Mouse (Mus musculus) spleen, postnatal 4 days (tissue): Measurements from ENCODE around the gene Pde4d.

Source experiments
- DNase-seq, 2 experiments: peaks; one replicate each; pipeline ENCODE4 v3.0.0; 2022; ENCODE audit warnings: low spot score in 2 of 2

Gene Pde4d

DNA sequence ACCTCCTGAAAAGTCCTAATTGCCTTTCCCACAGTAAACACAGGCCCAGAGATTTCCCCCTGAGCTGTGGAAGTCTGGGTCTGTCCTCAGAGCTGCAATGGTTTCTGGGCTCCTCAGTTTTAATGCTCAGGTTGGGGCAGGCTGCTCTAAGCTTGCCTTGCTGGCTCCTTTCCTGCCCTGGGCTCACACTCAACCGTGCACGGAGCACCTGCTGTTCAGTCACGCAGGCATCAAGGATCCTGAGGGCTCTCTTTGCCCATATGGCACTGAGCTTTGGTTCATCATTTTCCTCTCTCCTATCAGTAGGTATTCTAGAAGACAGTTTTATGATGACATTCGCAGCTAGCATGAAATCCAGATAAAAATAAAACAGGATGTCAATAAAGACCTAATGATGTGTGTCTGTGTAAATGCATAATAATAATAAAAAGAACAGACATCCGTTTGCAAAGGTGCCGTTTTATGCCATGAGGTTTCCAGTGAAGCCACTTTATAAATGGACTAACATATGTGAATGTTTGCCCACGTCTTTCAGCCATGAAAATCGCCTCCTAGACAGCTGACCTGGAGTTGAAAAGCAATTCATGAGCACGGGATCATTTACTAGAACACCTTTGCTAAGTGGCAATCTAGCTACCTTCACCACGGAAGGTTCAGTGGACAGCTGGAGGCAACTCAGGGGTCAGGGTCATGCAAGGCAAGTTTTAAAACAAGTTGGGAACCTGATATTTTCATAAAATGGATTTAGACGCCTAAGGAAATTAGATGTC, 726.3 kb downstream of the Pde4d start:
- peak in 1 of 2 experiments; percentile 30 for DNase-seq

DNA sequence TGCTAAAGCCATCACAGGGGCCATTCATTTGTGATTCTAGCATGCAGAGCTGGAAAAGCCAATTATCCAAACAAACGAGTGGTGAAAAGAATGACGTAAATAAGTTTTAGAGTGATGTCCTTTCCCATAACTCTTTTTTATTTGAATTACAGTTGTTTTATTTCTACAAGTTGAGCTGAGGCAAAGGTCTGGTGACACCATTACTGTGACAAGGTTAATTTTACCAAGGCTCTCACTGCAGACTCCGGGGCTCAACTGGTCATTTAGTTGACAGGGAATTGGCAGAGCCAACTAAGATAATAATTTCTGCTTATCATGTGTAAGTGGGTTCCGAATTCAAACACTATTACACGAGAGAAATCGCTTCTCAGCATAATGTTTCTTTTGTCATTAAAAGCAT, 731.6 kb downstream of the Pde4d start:
- no peak for DNase-seq

DNA sequence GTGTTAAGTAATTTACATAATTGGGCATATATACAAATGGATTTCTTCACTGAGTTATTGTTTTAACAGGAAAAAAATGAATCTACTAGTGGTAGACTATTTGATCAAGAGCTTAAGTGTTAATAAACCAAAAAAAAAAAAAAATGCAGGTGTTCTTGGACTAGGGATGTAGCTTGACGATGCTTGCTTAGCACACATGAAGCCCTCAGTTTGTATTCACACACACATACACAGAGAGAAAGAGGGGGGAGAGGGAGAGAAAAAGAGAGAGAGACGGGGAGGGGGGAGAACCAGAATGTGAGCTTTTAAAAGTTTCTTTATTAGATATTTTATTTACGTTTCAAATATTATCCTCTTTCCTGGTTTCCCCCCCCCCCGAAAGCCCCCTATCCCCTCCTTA, 740.9 kb downstream of the Pde4d start:
- no peak for DNase-seq

DNA sequence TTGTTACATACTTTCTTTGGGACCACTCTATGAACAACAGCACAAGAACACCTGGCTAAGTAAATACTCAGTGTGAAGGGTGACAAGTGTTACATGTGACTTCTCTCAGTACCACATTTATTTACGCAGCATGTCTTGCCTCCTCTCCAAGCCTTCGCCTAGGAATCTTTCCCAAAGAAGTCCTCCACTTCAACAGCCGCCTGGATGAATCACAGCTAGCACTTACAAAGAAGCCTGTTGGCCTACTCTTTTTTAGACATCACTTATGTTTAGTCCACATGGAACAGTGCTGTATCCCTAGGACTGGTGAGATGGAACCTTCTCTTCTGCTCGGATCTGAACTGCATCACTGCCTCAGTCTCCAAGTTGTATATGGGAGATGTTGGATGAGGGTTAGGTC, 741.4 kb downstream of the Pde4d start:
- DNase-seq, result no peak

DNA sequence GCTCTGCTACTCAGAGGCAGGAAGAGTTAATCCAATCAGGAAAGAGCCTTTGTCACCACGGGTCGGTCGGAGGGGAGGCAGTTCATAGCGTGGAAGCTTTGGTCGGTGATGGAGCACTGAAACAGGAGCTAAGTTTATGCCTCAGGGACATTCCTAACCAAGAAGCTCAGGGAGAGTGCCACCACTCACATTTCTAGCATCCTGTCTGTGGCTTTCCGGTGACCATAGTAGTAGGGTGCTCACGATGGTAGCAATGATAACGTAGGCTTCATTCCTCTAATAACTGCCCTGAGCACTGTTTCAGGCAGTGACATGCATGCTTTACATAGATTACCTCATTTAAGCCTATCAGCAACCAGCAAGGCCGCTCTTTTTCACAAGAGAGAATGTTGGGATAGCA, 755.8 kb downstream of the Pde4d start:
- DNase-seq, result no peak

DNA sequence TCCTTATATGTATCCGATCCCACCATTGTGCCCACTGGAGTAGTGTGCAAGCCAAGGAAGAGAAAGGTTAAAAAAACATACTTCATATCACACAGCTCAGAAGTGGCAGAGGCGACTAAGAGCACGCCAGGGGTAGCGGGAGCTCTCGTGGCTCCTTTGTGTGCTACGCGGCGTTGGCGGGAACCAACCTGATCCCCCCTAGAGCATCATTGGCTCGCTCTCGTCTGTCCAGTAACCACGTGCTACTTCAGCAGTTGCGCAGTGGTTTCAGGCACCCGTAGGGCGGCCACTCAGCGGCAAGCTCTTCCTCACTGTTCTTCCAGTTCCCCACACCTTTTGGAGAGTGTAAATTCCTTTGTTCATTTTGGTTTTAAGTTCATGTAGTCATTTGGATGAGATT, 758.9 kb downstream of the Pde4d start:
- DNase-seq, result no peak

DNA sequence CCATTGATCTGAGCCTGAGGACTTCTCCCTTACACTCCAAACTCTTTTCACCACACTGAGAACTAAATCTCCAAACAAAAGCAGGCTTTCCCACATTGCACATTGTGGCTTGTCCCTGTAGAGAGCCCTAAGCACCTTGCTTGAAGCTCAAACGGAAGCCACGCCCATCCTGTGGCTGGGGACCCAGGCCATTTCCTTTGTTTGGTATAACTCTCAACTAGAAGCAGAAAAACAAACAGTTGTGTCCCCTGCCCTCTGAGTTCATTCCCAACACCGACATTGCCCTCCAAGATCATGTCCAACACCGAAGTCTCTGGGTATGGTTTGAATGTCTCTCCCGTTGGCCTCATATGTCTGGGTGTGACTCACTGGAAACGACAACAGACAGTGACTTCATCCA, 759.7 kb downstream of the Pde4d start:
- DNase-seq, result no peak

DNA sequence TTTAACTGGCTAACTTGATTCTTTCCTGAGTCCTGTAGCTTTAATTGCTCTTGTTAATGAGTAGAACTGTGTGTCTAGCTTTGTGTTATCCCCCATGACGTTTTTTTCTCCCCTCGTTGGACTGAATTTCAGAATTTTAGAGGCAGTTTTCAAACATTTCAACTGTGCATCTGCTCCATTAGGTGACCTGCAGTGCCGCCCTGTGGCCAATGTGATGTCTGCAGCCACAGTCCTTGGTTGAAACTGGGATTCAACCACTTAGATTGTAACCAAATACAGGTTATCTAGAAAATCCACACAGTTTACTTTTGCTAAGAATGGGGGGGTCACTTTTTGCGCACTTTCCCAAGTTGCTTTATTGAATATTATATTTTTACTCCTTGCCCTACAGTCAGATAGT, 760.7 kb downstream of the Pde4d start:
- DNase-seq, result peak; percentile 67 to 89

DNA sequence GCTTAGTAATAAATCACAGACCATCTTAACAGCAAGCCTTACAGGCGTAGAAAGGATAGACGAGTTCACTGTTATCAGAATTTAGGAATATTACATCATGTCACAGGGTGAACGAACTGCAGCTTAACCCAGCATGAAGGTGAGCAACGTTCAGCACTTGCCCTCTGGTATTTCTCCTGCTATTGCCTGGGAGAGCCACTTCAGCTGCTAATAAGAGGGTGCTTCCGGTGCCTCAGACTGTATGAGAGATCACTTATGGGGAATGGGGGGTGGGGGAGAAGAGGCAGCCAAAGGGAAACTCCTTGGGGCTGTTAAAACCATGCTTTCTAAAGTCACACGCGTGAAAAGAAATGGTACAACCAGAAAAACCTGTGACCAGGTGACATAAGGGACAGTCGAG, 761.7 kb downstream of the Pde4d start:
- no peak for DNase-seq

DNA sequence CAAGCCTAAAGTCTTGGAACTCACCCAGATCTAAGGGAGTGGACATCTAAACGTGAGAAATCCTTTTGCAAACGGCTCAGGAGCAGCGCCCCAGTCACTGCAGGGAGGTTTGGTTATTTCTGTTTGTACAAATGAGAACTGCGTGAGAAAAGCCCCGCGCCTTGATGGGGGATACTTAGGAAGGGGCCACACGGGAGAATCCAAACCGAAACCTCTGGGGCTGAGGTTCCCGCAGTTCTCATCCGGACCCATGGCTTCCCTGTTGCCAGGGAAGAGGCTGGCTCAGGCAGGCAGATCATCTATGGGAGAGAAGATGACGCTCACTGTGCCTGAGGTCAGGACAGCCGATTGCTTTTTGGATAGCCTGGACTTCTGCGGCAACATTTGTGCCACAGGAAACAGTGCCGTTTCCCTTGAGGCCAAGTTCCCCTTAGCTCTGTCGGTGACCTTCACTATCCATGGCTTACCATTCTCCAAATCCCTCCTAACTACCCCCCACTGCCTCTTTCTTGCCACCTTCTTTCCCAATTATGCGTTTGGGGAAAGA, 762.3 kb downstream of the Pde4d start:
- DNase-seq, result no peak

DNA sequence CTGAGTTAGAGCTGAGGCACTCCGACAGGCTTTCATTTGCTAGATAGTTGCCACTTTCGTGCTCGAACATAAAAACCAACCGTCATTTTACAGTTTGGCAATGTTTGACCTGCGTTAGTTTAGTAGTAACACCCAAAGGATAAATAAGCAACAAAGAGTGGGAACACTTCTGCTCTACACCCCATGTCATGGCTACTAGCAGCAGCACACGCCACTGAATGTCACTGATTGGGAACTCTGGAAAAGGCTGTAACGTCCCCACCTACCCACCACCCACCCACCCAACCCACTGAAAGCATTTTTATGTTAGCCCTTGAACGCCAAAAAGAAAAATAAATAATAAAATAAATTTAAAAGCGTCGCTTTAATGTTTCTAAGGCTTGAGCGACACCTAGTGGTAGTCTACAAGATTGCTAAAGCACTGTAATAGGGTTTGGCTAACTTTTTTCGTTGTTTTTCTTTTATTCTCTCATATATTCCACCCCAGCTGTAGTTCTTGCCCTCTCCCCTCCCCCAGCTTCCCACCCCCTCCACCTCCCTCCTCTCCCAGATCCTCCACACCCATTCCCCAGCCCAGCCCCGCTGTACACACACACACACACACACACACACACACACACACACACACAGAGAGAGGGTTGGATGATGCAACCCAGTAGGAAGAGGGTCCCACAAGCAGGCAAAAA, 763.2 kb downstream of the Pde4d start:
- no peak for DNase-seq

DNA sequence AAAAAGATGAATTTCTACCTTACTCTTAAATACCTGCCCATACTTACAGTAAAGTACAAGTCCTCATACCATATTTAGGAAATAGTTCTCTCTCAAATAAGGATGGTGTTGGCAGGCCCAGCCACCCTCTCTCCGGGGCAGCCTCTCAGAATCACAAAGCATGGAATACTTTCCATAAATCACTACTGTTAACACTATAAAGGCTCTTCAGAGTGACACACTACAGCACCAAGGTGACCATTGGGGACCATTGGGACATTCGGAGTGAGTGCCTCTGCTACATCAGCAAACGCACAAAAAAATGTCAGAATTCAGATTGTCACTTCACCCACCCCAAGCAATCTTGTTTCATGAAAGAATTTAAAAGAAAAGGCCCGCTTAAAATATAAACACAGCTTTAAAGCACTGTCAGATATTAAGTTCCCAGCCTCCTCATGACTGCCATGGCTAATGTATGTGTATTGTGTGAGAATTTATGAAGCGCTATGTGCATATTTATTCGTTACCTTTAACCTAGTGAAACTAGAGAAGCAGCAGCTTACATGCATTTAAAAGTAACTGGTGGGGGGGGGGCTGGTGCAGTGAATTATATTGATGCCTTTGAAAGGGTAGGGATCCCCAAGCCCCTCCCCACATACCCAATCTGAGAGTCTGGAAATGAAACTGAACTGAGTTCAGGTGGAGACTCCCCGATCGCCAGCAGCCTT, 769.4 kb downstream of the Pde4d start:
- DNase-seq, result no peak

DNA sequence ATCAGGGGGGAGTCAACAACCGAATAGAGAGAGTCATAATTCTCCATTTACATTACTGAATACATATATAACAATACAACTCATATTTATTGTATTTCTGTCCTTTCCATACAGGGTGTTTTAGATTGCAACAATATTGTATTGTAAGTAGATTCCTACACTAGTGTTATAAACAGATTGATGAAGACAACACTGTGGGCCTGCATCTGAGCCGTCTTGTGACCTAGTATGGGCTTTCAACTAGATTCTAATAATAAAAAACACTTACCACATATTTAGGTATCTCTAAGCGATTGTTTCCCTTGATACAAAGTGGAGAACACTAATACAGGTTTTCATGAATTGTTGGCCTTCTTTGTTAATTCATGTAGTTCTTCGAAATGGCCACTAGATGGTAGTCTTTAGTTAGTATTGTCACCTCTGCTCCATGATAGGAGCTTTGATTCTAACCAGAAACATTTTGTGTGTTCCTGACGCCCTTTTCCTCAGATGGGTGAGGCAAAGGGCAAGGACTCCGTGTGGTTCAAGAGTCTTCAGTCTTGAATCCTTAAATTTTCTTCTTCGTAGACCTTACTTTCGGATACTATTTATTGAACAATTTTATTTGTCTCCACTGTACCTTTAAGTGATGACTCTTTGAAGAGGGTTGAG, 779.3 kb downstream of the Pde4d start:
- no peak for DNase-seq

DNA sequence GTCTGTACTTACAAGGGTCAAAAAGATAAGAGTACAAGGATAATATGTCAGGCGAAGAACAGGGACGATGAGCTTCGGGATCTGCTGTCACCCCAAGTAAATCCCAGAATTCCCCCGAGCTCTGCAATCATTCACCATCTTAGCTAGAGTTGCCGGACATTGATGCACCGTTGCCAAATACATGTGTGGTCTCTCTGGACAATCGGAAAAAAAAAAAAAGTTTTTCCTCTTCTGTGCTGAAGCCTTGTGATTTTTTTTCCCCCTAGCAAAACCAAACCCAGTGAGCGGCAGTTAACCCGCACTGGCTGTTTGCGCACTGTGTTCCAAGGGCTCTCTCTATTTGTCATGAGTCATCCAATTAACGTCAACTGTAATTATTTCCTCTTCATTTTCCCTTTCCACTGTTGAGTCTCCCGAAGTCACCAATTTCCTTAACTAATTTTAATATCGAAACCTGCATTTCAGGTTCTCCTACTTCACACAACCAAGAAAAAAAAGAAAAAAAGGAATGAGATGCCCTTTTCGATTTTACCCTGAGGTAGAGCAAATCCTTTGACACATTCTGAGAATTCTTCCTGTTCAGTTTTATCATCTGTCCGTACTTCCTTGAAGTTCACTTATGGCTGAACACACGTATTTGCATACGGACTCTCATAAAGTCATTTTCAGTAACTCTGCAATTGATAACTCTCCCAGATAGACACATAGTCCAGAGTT, 780.0 kb downstream of the Pde4d start:
- DNase-seq, result no peak

DNA sequence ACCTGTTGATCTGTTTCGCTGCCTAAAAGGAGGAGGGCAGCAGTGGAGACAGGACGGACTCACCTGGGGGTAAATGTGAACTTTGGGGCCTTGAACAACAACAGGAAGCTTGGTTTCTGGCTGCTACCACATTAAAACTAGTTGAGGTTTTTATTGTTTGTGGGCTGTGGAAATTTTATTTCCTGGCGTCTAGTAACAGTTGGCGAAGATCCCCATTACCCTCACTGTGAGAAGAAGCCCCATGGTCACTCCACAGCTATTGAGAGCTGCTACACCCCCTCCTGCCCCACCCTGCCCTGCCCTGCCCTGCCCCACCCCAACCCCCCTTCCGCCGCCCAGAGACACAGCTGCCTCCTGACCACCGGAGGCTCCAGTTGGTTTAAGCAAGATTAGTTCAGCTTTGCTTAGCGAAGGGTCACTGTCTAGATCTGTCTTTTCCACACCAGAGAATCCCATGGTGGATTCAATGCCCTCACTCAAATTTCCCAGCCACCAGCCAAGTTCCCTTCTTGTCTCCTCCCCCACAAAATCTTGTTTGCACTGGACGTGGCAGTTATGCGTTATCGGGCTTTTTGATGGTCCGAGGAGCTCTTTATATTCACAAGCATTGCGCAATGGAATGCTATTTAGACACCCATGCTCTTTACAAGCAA, 780.7 kb downstream of the Pde4d start:
- DNase-seq, result no peak

DNA sequence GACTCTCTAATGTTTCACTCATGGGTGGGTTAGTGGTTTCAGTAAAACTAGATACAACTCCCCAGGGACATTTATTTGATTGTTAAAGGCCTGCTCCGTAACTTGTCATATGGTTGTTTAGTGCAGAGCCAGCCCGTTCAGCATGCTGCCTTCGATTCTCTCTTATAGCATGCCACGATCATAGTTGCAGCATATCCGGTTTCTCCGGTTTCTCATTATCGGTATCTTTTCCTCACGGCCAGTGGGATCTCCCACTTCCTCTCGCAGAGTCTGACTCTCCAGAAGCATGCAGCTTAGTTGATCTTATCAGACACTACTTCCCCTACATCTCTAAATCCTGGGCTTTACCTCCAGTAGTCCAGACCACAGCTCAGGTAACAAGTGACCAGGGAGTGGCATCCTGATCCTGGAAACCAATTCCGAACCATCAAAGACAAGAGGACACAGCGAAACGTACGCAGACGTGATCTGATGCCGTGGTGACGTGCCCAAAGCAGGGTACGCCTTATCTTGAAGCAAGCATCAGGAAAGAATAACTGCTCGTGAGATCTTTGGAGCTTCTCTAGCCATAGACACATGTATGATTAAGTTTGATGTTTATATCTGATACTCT, 782.2 kb downstream of the Pde4d start:
- no peak for DNase-seq

DNA sequence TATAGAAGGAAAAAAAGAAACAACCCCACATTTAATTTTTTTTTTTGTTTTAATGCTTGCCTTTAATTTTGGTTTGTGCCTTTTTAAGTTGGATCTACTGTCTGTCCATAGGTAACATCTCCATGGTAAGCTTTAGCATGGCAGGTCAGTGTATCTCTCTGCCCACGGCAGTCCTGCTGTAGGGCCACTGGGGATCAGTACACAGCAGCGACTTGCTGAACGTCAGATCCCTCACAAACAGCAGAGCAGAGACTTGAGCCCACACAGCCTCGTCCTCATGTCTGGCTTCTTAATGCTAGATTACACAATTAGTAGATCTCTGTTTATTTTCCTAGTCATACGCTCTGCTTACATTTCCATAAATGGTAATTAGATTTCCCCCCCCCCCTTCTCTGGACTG, 782.8 kb downstream of the Pde4d start:
- no peak for DNase-seq

DNA sequence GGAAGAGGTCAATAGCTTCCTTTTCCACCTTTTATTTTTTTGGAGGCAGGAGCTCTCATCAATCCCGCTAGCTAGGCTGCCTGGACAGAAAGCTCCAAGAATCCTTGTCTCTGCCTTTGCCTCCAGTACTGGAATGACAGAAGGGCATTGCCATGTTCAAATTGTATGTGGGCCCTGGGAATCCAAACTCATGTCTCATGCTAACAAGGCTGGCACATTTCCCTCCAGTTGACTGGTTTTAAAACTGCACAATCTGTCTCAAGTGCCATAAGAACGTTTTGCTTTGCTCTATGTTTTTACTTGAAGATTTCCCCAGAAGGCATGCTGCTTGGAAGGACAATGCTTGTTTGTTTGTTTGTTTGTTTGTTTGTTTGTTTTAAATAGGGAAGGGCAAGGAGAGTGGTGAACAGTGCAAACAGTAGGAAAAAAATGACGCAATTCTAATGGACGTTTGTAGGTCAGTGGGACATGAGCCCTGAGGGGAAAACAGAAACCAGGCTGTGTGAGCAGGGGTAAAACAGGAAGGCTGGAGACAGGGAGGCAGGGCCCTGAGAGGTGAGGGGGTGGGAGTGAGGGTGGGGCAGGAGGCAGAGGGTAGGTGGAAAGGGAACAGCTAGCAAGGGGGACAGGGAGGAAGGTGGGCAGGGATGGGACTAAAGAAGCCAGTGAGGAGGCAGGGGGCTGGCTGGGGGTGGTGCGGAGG, 784.3 kb downstream of the Pde4d start:
- no peak for DNase-seq

DNA sequence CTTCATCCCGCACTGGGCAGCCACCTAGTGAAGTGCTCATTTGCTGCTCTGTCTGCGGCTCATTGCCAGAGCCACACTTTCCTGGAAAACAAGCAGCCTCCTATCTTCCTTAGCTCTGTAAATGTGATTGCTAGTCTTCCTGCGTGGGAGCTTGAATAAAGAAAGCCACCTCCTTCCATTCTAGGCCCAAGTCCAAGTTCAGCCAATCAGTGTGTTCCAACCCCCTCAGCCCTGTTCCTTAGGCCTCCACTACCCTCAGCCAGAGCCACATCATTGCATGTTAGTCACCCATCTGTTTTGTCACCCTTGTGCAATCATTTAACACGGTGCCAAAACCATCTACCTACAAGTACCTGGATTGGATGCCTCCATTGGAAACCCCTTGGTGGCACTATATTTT, 786.3 kb downstream of the Pde4d start:
- DNase-seq, result no peak

DNA sequence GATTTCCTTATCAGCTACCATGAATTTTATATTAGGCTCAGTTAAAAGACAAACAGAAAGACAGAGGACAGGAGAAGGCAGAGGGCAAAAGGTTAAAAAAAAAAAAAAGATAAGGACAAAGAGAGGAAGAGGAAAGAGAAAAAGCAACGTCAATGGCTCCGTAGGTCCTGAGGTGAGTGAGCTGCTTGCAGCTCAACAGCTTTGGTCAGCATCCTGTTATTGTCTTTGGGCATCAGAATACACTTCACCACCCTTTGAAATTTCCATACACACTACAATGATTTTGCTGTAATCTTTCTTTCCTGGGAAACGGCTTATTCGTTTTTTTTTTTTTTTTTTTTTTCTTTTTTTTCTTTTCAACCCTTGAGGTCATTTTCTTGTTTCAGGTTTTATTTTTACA, 788.9 kb downstream of the Pde4d start:
- DNase-seq, result no peak
